Mouse (Mus musculus) midbrain, embryonic 15.5 days (tissue): ENCODE data around the gene Hmgcll1. TPM values are rescaled to one million over a fixed set of nuclear protein-coding genes. Genes with fewer than 3 reads are reported as not detected.

Source experiments
- ATAC-seq: fragments of 200-750 bp; cut with Nextera tagmentation; replicated peaks from 2 replicates; pipeline ENCODE4 v1.8.0; 2017; ENCODE audit warnings: moderate TSS enrichment
- H3K27ac ChIP-seq: fragments of 300-500 bp; sonication (generic); 2 replicates; pipeline ENCODE4 v1.5.1; 2015; ENCODE audit warnings: mild to moderate bottlenecking, inconsistent platforms
- H3K27me3 ChIP-seq: fragments of 300-500 bp; sonication (generic); replicated peaks from 2 replicates; pipeline ENCODE4 v1.6.1; 2015; ENCODE audit warnings: inconsistent platforms
- H3K36me3 ChIP-seq: fragments of 300-500 bp; sonication (generic); replicated peaks from 2 replicates; pipeline ENCODE4 v1.6.1; 2015; ENCODE audit warnings: inconsistent platforms
- H3K4me1 ChIP-seq: fragments of 300-500 bp; sonication (generic); 2 replicates; pipeline ENCODE4 v1.6.1; 2015; ENCODE audit warnings: inconsistent platforms
- H3K4me2 ChIP-seq: fragments of 300-500 bp; sonication (generic); 2 replicates; pipeline ENCODE4 v1.6.1; 2015; ENCODE audit warnings: inconsistent platforms, mild to moderate bottlenecking, moderate library complexity
- H3K4me3 ChIP-seq: fragments of 300-500 bp; sonication (generic); 2 replicates; pipeline ENCODE4 v1.5.1; 2015; ENCODE audit warnings: mild to moderate bottlenecking, inconsistent platforms
- H3K9ac ChIP-seq: fragments of 300-500 bp; sonication (generic); 2 replicates; pipeline ENCODE4 v1.6.1; 2015; ENCODE audit warnings: mild to moderate bottlenecking, inconsistent platforms
- H3K9me3 ChIP-seq: fragments of 300-500 bp; sonication (generic); 2 replicates; pipeline ENCODE4 v1.6.1; 2016; ENCODE audit warnings: inconsistent platforms
- WGBS: fragments of 180-500 bp; shearing (Covaris S2); methylation state at CpG from one replicate; pipeline ENCODE4 v1.1.7; 2015; ENCODE audit warnings: mixed read lengths; 5-methylcytosine and 5-hydroxymethylcytosine counted together
- polyA plus RNA-seq: library from polyadenylated mRNA; unstranded; fragments of >200 nt; fragmentation: Nextera tagmentation; extraction: Ambion mirVana; gene quantifications from 2 replicates; pipeline ENCODE4 v1.2.1, GENCODE M21; 2015

Hmgcll1 gene
- polyA plus RNA-seq, 1 experiment from 2014 or later, result 23.6 TPM

DNA sequence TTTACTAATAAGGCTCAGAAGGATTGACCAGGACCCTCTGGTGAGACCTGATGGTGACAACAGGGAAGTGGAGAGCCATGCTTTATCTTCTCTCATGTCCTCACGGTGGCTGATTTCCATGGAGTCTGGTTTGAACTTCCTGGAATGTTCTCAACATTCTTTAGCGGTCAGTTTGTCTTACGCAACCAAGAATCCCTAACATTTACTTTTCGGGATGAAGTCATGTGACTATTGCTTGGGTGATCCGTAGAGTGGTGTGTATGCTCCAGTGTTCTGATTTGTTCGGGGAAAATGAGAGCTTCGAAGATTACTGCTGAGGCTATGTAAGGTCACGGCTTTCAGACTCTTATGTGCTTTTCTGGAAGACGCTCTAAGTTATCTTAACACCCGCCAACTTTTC lies 1.9 kb downstream of the Hmgcll1 start:
- Histone ChIP-seq H3K4me3 (no peak overlapping the region), H3K36me3 (no peaks in the 10 kb centered on the region), H3K4me2 (0 out of 2 replicates have a peak overlapping the region, but pooled peaks have one; percentile 3), H3K27me3 (no peaks in the 10 kb centered on the region), H3K9me3 (no peaks in the 10 kb centered on the region), H3K9ac (no peak overlapping the region), H3K27ac (no peak overlapping the region), H3K4me1 (peaks cover 15% of the 10 kb centered on the region)
- 93% methylated on average over 10 of the region's 10 CpGs for WGBS
- ATAC-seq, result no peak

DNA sequence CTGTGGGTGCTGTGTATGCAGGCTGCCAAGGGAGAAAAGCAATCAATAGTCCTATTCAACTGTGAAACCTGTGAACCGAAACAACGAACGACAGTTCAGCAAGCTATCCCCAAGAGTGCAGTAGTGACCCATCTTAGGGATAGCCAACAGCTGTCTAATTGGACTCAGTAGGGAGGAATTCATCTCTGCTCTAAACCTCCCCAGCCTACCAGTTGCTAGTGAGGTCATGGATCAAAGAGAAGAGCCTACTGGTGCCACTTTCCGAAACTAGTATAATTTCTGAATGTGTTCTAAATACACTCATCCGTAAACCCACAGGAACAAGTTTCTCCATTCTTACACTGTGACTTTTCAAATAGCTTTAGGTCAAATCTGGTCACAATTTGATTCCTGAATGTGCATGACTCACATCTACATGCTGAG lies 8.9 kb downstream of the Hmgcll1 start:
- no peaks in the 10 kb centered on the region for H3K27me3 ChIP-seq
- no peak overlapping the region for H3K4me2 ChIP-seq
- H3K4me3 ChIP-seq, result no peak overlapping the region
- 50% methylated on average over 5 of the region's 5 CpGs for WGBS
- no peaks in the 10 kb centered on the region for H3K36me3 ChIP-seq
- H3K9ac ChIP-seq, result no peak overlapping the region
- H3K27ac ChIP-seq, result no peak overlapping the region
- H3K9me3 ChIP-seq, result no peaks in the 10 kb centered on the region
- ATAC-seq, result no peak
- no peaks in the 10 kb centered on the region for H3K4me1 ChIP-seq

DNA sequence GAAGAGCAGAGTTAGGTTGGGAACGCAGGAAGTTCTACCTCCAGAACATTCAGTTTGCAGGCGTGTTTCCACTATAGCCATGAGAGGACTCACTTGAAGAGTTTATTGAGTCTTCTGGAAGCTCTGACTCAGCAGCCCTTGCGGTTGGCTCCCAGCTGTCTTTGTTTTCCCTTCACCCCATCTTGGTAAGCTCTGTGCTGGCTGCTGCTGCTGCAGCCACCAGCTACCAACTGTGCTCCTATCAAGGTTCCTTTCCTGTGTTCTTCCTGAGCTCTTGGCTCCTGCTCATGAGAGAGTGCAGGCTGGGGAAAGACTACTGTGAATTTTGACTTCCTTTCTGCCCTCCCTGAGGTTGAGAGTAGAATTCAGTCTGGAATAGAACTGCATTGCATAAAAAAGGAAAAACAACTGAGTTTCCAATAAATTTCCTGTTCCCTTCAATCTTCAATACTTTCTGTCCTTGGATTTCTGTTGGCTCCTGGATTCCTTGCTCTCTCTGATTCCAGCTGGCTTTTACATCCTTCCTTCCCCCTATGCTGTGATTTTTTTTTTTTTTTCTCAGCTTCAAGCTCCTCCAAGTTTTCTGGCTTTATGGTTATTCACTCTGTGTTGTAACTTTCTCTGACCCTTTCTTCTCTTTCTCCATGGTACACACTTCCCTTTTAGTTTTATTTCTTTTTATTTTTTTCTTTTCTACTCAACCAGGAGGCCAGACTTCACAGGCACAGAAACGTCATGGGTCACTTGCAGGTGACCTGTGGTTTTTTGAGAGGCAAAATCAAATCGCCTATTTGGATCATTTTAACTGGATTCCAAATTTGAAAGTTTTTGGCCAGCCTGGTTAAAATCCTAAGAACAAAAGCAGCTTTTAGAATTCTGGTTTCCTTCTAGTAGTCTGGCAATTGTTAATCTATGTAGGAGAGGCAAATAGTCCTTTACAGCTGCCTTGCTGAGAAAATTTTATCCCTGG lies 9.9 kb downstream of the Hmgcll1 start:
- H3K4me3 ChIP-seq, result no peak overlapping the region
- WGBS, result 39% methylated on average over 5 of the region's 5 CpGs
- no peak overlapping the region for H3K4me2 ChIP-seq
- H3K4me1 ChIP-seq, result no peaks in the 10 kb centered on the region
- no peak overlapping the region for H3K27ac ChIP-seq
- ATAC-seq, result no peak
- no peaks in the 10 kb centered on the region for H3K9me3 ChIP-seq
- H3K36me3 ChIP-seq, result no peaks in the 10 kb centered on the region
- no peaks in the 10 kb centered on the region for H3K27me3 ChIP-seq
- no peak overlapping the region for H3K9ac ChIP-seq

DNA sequence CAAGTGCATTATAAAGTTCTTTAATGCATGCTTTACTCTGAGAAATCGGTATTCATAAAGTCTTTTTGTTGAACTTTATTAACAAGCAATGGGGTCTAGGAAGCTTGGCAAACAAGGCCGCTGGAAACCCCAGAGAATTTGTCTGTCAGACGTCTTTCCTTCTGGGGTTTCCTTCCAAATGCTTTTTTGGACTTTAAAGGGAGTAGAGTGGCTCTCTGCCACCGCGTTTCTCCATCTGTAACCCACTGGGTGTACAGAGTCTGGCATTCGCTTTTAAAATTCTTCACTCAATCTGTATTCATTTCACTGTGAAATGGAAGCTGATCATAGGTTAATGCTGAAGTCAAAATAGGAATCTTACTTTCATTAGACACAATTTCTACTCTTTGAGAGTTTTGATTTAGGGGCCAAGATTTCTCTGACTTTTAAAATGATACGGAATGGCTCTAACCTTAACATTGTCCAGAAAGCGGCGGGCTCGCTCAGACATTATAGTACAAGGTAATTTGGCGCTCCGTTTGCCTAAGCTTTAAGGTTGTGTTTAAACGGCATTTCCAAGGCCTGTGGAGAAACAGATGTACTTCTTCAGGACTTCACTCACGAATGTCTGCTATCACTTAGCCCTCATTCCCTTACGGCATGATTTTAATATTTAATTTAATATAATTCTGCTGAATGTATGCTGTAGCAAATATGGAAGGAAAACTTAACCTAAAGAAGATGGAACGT lies 15.0 kb downstream of the Hmgcll1 start:
- Histone ChIP-seq H3K4me1 (no peaks in the 10 kb centered on the region), H3K36me3 (no peaks in the 10 kb centered on the region), H3K27me3 (no peaks in the 10 kb centered on the region), H3K9ac (no peak overlapping the region), H3K9me3 (no peaks in the 10 kb centered on the region), H3K4me2 (no peak overlapping the region), H3K4me3 (no peak overlapping the region), H3K27ac (no peak overlapping the region)
- ATAC-seq, result no peak
- 87% methylated on average over 16 of the region's 16 CpGs for WGBS

GRCm38 (mm10) chr9:76035058-76035457 lies 20.4 kb downstream of the Hmgcll1 start:
- Histone ChIP-seq H3K4me3 (no peak overlapping the region), H3K9ac (no peak overlapping the region), H3K4me1 (peaks cover 3% of the 10 kb centered on the region; the same call in 1 of the 2 replicates), H3K9me3 (no peaks in the 10 kb centered on the region), H3K4me2 (no peak overlapping the region), H3K27me3 (no peaks in the 10 kb centered on the region), H3K27ac (no peak overlapping the region), H3K36me3 (no peaks in the 10 kb centered on the region)
- ATAC-seq, result no peak
- WGBS, result 85% methylated on average over 7 of the region's 7 CpGs

DNA sequence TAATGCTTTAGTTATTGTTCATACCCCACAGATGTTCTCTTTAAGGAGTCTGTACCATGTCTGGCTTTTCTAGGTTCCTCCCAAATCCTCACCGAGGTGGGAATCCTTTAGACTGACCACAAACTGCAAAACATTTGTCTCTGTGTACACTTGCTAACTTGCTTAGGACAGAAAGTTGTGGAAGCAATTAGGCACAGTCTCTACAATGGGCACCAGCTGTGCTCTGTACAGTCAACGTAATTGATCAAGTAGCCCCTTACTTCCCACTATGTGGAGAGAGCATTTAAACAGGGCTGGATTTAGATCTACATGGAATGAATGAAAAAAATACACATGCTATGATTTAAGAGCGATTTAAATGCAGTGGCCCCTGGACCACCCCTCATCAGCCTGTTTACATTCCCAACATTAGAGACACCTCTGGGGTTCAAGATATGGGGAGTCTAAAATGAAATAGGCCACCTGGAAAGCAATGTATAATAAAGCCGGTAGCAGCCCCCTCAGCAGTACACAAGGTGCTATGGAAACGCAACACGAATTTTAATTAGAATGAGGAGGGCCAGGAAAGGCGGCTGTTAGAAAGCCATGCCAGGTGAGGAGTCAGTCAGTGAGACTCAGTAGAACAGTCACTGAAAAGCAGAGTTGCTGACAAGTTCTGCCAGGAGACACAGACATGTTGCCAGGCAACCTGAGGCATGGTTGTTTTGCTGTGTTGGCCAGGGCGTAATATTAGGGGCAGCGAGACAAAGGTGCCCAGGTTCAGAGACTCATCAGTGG lies 23.9 kb downstream of the Hmgcll1 start:
- Histone ChIP-seq H3K4me1 (peaks cover 3% of the 10 kb centered on the region; the same call in 1 of the 2 replicates), H3K4me2 (no peak overlapping the region), H3K9me3 (no peaks in the 10 kb centered on the region), H3K27me3 (no peaks in the 10 kb centered on the region), H3K9ac (no peak overlapping the region), H3K4me3 (no peak overlapping the region), H3K27ac (no peak overlapping the region), H3K36me3 (no peaks in the 10 kb centered on the region)
- peak; percentile 51; the same call in 1 of the 2 replicates for ATAC-seq
- WGBS, result 52% methylated on average over 9 of the region's 9 CpGs

GRCm38 (mm10) chr9:76039711-76040110 lies 25.1 kb downstream of the Hmgcll1 start:
- no peaks in the 10 kb centered on the region for H3K9me3 ChIP-seq
- H3K4me3 ChIP-seq, result no peak overlapping the region
- no peaks in the 10 kb centered on the region for H3K27me3 ChIP-seq
- no peak overlapping the region for H3K27ac ChIP-seq
- H3K9ac ChIP-seq, result no peak overlapping the region
- 91% methylated on average over 5 of the region's 5 CpGs for WGBS
- no peaks in the 10 kb centered on the region for H3K36me3 ChIP-seq
- no peak overlapping the region for H3K4me2 ChIP-seq
- H3K4me1 ChIP-seq, result peaks cover 3% of the 10 kb centered on the region; the same call in 1 of the 2 replicates
- no peak for ATAC-seq

DNA sequence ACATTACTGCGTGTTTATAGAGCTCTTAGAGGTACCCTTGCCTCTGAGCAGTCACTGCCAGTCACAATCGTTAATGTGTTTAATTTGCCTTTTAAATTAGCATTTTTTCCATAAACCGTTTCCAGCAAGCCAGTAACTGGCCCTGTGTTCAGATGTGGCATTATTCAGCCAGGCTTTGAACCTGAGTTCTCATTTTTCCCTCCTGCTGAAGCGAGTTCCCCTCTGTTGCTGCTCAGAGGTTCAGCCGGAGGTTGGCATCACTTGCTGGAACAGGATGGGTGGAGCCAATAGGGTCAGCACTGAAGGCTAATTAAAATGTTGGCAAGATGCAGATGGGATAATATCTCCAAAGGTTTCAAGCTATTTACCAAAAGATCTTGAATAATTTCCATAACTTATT lies 28.7 kb downstream of the Hmgcll1 start:
- H3K36me3 ChIP-seq, result no peaks in the 10 kb centered on the region
- WGBS, result 56% methylated on average over 5 of the region's 5 CpGs
- no peaks in the 10 kb centered on the region for H3K27me3 ChIP-seq
- peaks cover 3% of the 10 kb centered on the region; the same call in 1 of the 2 replicates for H3K4me1 ChIP-seq
- no peak for ATAC-seq
- no peak overlapping the region for H3K4me3 ChIP-seq
- no peak overlapping the region for H3K27ac ChIP-seq
- H3K4me2 ChIP-seq, result no peak overlapping the region
- no peaks in the 10 kb centered on the region for H3K9me3 ChIP-seq
- H3K9ac ChIP-seq, result no peak overlapping the region

GRCm38 (mm10) chr9:76060935-76061334 lies 46.3 kb downstream of the Hmgcll1 start:
- no peak for ATAC-seq
- WGBS, result 72% methylated on average over 3 of the region's 3 CpGs

GRCm38 (mm10) chr9:76061492-76061891 lies 46.8 kb downstream of the Hmgcll1 start:
- Histone ChIP-seq H3K4me2 (no peak overlapping the region), H3K9me3 (no peaks in the 10 kb centered on the region), H3K27me3 (no peaks in the 10 kb centered on the region), H3K9ac (no peak overlapping the region), H3K4me3 (no peak overlapping the region), H3K36me3 (no peaks in the 10 kb centered on the region), H3K4me1 (no peaks in the 10 kb centered on the region), H3K27ac (no peak overlapping the region)
- WGBS, result 85% methylated on average over 4 of the region's 4 CpGs
- no peak for ATAC-seq

More at GRCm38 (mm10) chr9:76060935-76061334, 46.3 kb downstream of the Hmgcll1 start:
- Histone ChIP-seq H3K4me2 (no peak overlapping the region), H3K9ac (no peak overlapping the region), H3K36me3 (no peaks in the 10 kb centered on the region), H3K27me3 (no peaks in the 10 kb centered on the region), H3K27ac (no peak overlapping the region), H3K9me3 (no peaks in the 10 kb centered on the region), H3K4me3 (no peak overlapping the region), H3K4me1 (no peaks in the 10 kb centered on the region)

- Histone ChIP-seq H3K4me1 (no peaks in the 10 kb centered on the region), H3K4me2 (no peak overlapping the region), H3K4me3 (no peak overlapping the region), H3K27me3 (no peaks in the 10 kb centered on the region), H3K9ac (no peak overlapping the region), H3K36me3 (no peaks in the 10 kb centered on the region), H3K27ac (no peak overlapping the region), H3K9me3 (no peaks in the 10 kb centered on the region)
- WGBS, result 78% methylated on average over 2 of the region's 2 CpGs
- no peak for ATAC-seq
These were observed 49.5 kb downstream of the Hmgcll1 start for GRCm38 (mm10) chr9:76064164-76064563.

DNA sequence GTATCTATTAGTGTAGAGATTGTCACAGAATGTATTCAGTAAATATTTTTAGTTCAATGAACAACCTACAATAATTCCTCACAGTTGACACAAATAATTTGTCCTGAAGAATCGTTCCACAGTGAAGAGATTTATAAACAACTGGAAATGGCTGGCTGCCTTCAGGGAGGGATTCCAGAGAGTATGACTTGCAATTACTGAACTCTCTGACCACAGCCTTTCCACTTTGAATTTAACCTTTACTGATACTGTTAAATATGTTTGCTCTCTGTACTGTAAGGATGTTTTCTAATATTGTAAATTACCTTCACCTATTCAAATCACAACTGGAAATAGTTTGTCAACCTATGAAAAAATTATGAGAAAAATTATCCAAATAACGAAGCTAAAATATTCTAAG lies 76.9 kb downstream of the Hmgcll1 start:
- Histone ChIP-seq H3K4me1 (no peaks in the 10 kb centered on the region), H3K27me3 (no peaks in the 10 kb centered on the region), H3K4me3 (no peak overlapping the region), H3K36me3 (no peaks in the 10 kb centered on the region), H3K27ac (no peak overlapping the region), H3K9ac (no peak overlapping the region), H3K4me2 (no peak overlapping the region), H3K9me3 (no peaks in the 10 kb centered on the region)
- ATAC-seq, result no peak
- 78% methylated on average over 2 of the region's 2 CpGs for WGBS
